Mouse (Mus musculus) ES-E14 (cell line): ENCODE data around the gene Stx12. TPM values are rescaled to one million over a fixed set of nuclear protein-coding genes. Genes with fewer than 3 reads are reported as not detected.

Source experiments
- DNase-seq: peaks from one replicate; pipeline ENCODE4 v3.0.0-alpha.2; 2013; ENCODE audit warnings: low read depth, low spot score
- H3K27ac ChIP-seq: 2 replicates; pipeline ENCODE4 v1.5.1; 2012; ENCODE audit warnings: low read depth, mild to moderate bottlenecking, low read length, moderate library complexity, mixed read lengths; ENCODE audit not compliant: poor library complexity, insufficient read depth, severe bottlenecking
- H3K36me3 ChIP-seq: 2 replicates; pipeline ENCODE4 v1.6.1; 2012; ENCODE audit warnings: mild to moderate bottlenecking, low read length, moderate library complexity, mixed read lengths; ENCODE audit not compliant: control insufficient read depth, poor library complexity, insufficient read depth, severe bottlenecking
- H3K4me1 ChIP-seq, 2 experiments: fragments of 150-350 bp in 1 of 2; sonication (generic) in 1 of 2; 2 replicates each; pipeline ENCODE4 v1.6.1; 2012; ENCODE audit warnings: low read length in 2 of 2, mild to moderate bottlenecking in 1 of 2, mixed read lengths in 1 of 2; ENCODE audit not compliant: control insufficient read depth in 2 of 2, insufficient read depth in 2 of 2, poor library complexity in 1 of 2
- H3K4me3 ChIP-seq, 2 experiments: fragments of 150-350 bp in 1 of 2; sonication (generic) in 1 of 2; 2 replicates each; pipeline ENCODE4 v1.5.1; 2012; ENCODE audit warnings: low read length in 2 of 2, low read depth in 1 of 2, mild to moderate bottlenecking in 1 of 2, mixed read lengths in 1 of 2; ENCODE audit not compliant: insufficient read depth in 1 of 2, poor library complexity in 1 of 2, severe bottlenecking in 1 of 2
- H3K9ac ChIP-seq: 2 replicates; pipeline ENCODE4 v1.6.1; 2012; ENCODE audit warnings: low read depth, mild to moderate bottlenecking, low read length, mixed read lengths; ENCODE audit not compliant: poor library complexity, insufficient read depth, severe bottlenecking
- H3K9me3 ChIP-seq: fragments of 150-350 bp; sonication (generic); 2 replicates; pipeline ENCODE4 v1.6.1; 2012; ENCODE audit warnings: low read depth, mild to moderate bottlenecking, low read length; ENCODE audit not compliant: control insufficient read depth, insufficient read depth
- CHD2 ChIP-seq: IDR thresholded peaks from 2 replicates; pipeline ENCODE4 v1.6.1; 2014; ENCODE audit warnings: mild to moderate bottlenecking, low read depth, low read length, inconsistent platforms
- HCFC1 ChIP-seq: IDR thresholded peaks from 2 replicates; pipeline ENCODE4 v1.6.1; 2012; ENCODE audit warnings: low read length, inconsistent platforms, borderline replicate concordance; ENCODE audit not compliant: insufficient read depth
- MAFK ChIP-seq: IDR thresholded peaks from 2 replicates; pipeline ENCODE4 v1.6.1; 2014; ENCODE audit warnings: mild to moderate bottlenecking, low read depth, low read length, inconsistent platforms; ENCODE audit not compliant: insufficient read depth
- ZC3H11A ChIP-seq: IDR thresholded peaks from 2 replicates; pipeline ENCODE4 v1.6.1; 2012; ENCODE audit warnings: low read depth, mild to moderate bottlenecking, inconsistent platforms, low read length, borderline replicate concordance
- ZNF384 ChIP-seq: IDR thresholded peaks from 2 replicates; pipeline ENCODE4 v1.6.1; 2012; ENCODE audit warnings: low read depth, low read length, inconsistent platforms
- in situ Hi-C, 2 experiments: fragments of 600-800 bp; cut with MboI; formaldehyde crosslinking; loops; one replicate each; pipeline ENCODE4 v1.15.1; 2025; ENCODE audit warnings: low sequenced_read_pairs in 2 of 2, inconsistent platforms in 1 of 2; ENCODE audit not compliant: unreplicated experiment in 2 of 2
- total RNA-seq: library from RNA; depleted of rRNA; stranded (reverse); fragments of 300-350 nt; gene quantifications from 2 replicates; pipeline ENCODE4 v1.2.3, GENCODE M21; 2012

Gene Stx12
- total RNA-seq, 1 experiment: 27.6 TPM

- Histone ChIP-seq H3K9ac (no peak overlapping the region), H3K27ac (no peak overlapping the region), H3K36me3 (no peaks in the 10 kb centered on the region), H3K9me3 (no peaks in the 10 kb centered on the region), H3K4me1 (no peaks in the 10 kb centered on the region), H3K4me3 (no peak overlapping the region)
- TF ChIP-seq ZC3H11A (no peak), ZNF384 (no peak), MAFK (no peak), CHD2 (no peak), HCFC1 (no peak)
- no peak for DNase-seq
- in situ Hi-C loops: no loop called here
Measured at GRCm38 (mm10) chr4:132816855-132817254, 67.5 kb downstream of the Stx12 start.

- no peaks in the 10 kb centered on the region for H3K4me1 ChIP-seq
- DNase-seq: no peak
- no peak overlapping the region for H3K4me3 ChIP-seq
- H3K36me3 ChIP-seq: no peaks in the 10 kb centered on the region
- H3K9me3 ChIP-seq: no peaks in the 10 kb centered on the region
- no peak overlapping the region for H3K27ac ChIP-seq
- H3K9ac ChIP-seq: no peak overlapping the region
- in situ Hi-C loops: no loop called here
- TF ChIP-seq ZC3H11A (no peak), CHD2 (no peak), ZNF384 (no peak), MAFK (no peak), HCFC1 (no peak)
Measured at GRCm38 (mm10) chr4:132816404-132816803, 67.9 kb downstream of the Stx12 start.

- TF ChIP-seq CHD2 (no peak), ZC3H11A (no peak), HCFC1 (no peak), ZNF384 (no peak), MAFK (no peak)
- Histone ChIP-seq H3K9me3 (no peaks in the 10 kb centered on the region), H3K27ac (no peak overlapping the region), H3K36me3 (no peaks in the 10 kb centered on the region), H3K9ac (no peak overlapping the region), H3K4me1 (peaks cover 2 to 3% of the 10 kb centered on the region in 2 experiments; a peak in 1 of 4 replicates), H3K4me3 (no peak overlapping the region)
- in situ Hi-C loops: no loop called here
- no peak for DNase-seq
Measured at GRCm38 (mm10) chr4:132809621-132810020, 74.7 kb downstream of the Stx12 start.

- H3K9me3 ChIP-seq: no peaks in the 10 kb centered on the region
- H3K36me3 ChIP-seq: no peaks in the 10 kb centered on the region
- no peak for DNase-seq
- H3K27ac ChIP-seq: no peak overlapping the region
- in situ Hi-C loops: no loop called here
- no peak overlapping the region for H3K4me3 ChIP-seq
- TF ChIP-seq ZNF384 (0 out of 2 replicates have a peak, but pooled peaks have one; percentile 20), ZC3H11A (no peak)
- no peak overlapping the region for H3K9ac ChIP-seq
- H3K4me1 ChIP-seq: peaks cover 2 to 6% of the 10 kb centered on the region in 2 experiments; a peak in 1 of 4 replicates
Measured at GRCm38 (mm10) chr4:132807771-132808641, 76.3 kb downstream of the Stx12 start.
